Mouse (Mus musculus): Measurements from ENCODE around the gene Cfap61. TPM values are rescaled to one million over a fixed set of nuclear protein-coding genes. Genes with fewer than 3 reads are reported as not detected.

Cfap61 gene
- total and polyA plus RNA-seq, 2 experiments from 2014 or later, result 0.46 to 0.68 TPM

GRCm38 (mm10) chr2:145981699-145982112, 47.1 kb downstream of the Cfap61 start:
- no peak overlapping the region for H3K4me2 ChIP-seq (ENCODE audit: low read depth, low read length)
- H3K36me3 ChIP-seq (replicated peaks; ENCODE audit: control insufficient read depth, insufficient read depth, low read length), result no peaks in the 10 kb centered on the region
- no peak overlapping the region for H3K27ac ChIP-seq (ENCODE audit: low read depth)
- WGBS, result 50% methylated on average over 6 of the region's 6 CpGs
- no peaks in the 10 kb centered on the region for H3K4me1 ChIP-seq (ENCODE audit: control insufficient read depth, insufficient read depth)
- no peak overlapping the region for H3K9ac ChIP-seq (replicated peaks; ENCODE audit: low read depth, low read length)
- no peak for ATAC-seq (ENCODE audit: insufficient read depth, low read depth)
- no peak for DNase-seq (ENCODE audit: low spot score)
- no peak overlapping the region for H3K4me3 ChIP-seq (ENCODE audit: low read depth, low read length)
- H3K27me3 ChIP-seq (ENCODE audit: control insufficient read depth, insufficient read depth, low read length), result no peaks in the 10 kb centered on the region
- H3K9me3 ChIP-seq (replicated peaks; ENCODE audit: control insufficient read depth, low read length), result no peaks in the 10 kb centered on the region
- TF ChIP-seq CTCF (IDR thresholded peaks at IDR 0.05; ENCODE audit: low read depth) (no peak), EP300 (IDR thresholded peaks at IDR 0.05; ENCODE audit: low read depth) (no peak)

- H3K9me3 ChIP-seq (replicated peaks; ENCODE audit: control insufficient read depth, low read length), result no peaks in the 10 kb centered on the region
- no peaks in the 10 kb centered on the region for H3K27me3 ChIP-seq (ENCODE audit: control insufficient read depth, insufficient read depth, low read length)
- H3K4me3 ChIP-seq (ENCODE audit: low read depth, low read length), result no peak overlapping the region
- no peak for ATAC-seq (ENCODE audit: insufficient read depth, low read depth)
- DNase-seq (ENCODE audit: low spot score), result no peak
- H3K4me2 ChIP-seq (ENCODE audit: low read depth, low read length), result no peak overlapping the region
- WGBS, result 73% methylated on average over 9 of the region's 9 CpGs
- no peak overlapping the region for H3K27ac ChIP-seq (ENCODE audit: low read depth)
- no peaks in the 10 kb centered on the region for H3K36me3 ChIP-seq (replicated peaks; ENCODE audit: control insufficient read depth, insufficient read depth, low read length)
- H3K4me1 ChIP-seq (ENCODE audit: control insufficient read depth, insufficient read depth), result no peaks in the 10 kb centered on the region
- no peak overlapping the region for H3K9ac ChIP-seq (replicated peaks; ENCODE audit: low read depth, low read length)
- TF ChIP-seq EP300 (IDR thresholded peaks at IDR 0.05; ENCODE audit: low read depth), result no peak
- no peak for TF ChIP-seq CTCF (IDR thresholded peaks at IDR 0.05; ENCODE audit: low read depth)
Observed at GRCm38 (mm10) chr2:145982317-145983045, 47.9 kb downstream of the Cfap61 start.

- H3K4me3 ChIP-seq (ENCODE audit: low read depth, low read length), result no peak overlapping the region
- no peaks in the 10 kb centered on the region for H3K36me3 ChIP-seq (replicated peaks; ENCODE audit: control insufficient read depth, insufficient read depth, low read length)
- H3K9me3 ChIP-seq (replicated peaks; ENCODE audit: control insufficient read depth, low read length), result no peaks in the 10 kb centered on the region
- H3K9ac ChIP-seq (replicated peaks; ENCODE audit: low read depth, low read length), result no peak overlapping the region
- H3K27me3 ChIP-seq (ENCODE audit: control insufficient read depth, insufficient read depth, low read length), result no peaks in the 10 kb centered on the region
- 74% methylated on average over 2 of the region's 2 CpGs for WGBS
- DNase-seq (ENCODE audit: low spot score) (no peak), ATAC-seq (ENCODE audit: insufficient read depth, low read depth) (no peak)
- no peak overlapping the region for H3K4me2 ChIP-seq (ENCODE audit: low read depth, low read length)
- TF ChIP-seq EP300 (IDR thresholded peaks at IDR 0.05; ENCODE audit: low read depth) (no peak), CTCF (IDR thresholded peaks at IDR 0.05; ENCODE audit: low read depth) (no peak)
- no peaks in the 10 kb centered on the region for H3K4me1 ChIP-seq (ENCODE audit: control insufficient read depth, insufficient read depth)
- no peak overlapping the region for H3K27ac ChIP-seq (ENCODE audit: low read depth)
Observed at GRCm38 (mm10) chr2:145987757-145988156, 53.2 kb downstream of the Cfap61 start.

GRCm38 (mm10) chr2:145990446-145990845, 55.9 kb downstream of the Cfap61 start:
- Histone ChIP-seq H3K9ac (replicated peaks; ENCODE audit: low read depth, low read length) (no peak overlapping the region), H3K4me1 (ENCODE audit: control insufficient read depth, insufficient read depth) (no peaks in the 10 kb centered on the region), H3K27me3 (ENCODE audit: control insufficient read depth, insufficient read depth, low read length) (no peaks in the 10 kb centered on the region), H3K36me3 (replicated peaks; ENCODE audit: control insufficient read depth, insufficient read depth, low read length) (no peaks in the 10 kb centered on the region), H3K27ac (ENCODE audit: low read depth) (no peak overlapping the region), H3K4me3 (ENCODE audit: low read depth, low read length) (no peak overlapping the region), H3K4me2 (ENCODE audit: low read depth, low read length) (no peak overlapping the region), H3K9me3 (replicated peaks; ENCODE audit: control insufficient read depth, low read length) (no peaks in the 10 kb centered on the region)
- no peak for TF ChIP-seq CTCF (IDR thresholded peaks at IDR 0.05; ENCODE audit: low read depth)
- TF ChIP-seq EP300 (IDR thresholded peaks at IDR 0.05; ENCODE audit: low read depth), result no peak
- DNase-seq (ENCODE audit: low spot score), result no peak
- no peak for ATAC-seq (ENCODE audit: insufficient read depth, low read depth)
- 82% methylated on average over 2 of the region's 2 CpGs for WGBS

- TF ChIP-seq EP300 (IDR thresholded peaks at IDR 0.05; ENCODE audit: low read depth) (no peak), CTCF (IDR thresholded peaks at IDR 0.05; ENCODE audit: low read depth) (no peak)
- H3K36me3 ChIP-seq (replicated peaks; ENCODE audit: control insufficient read depth, insufficient read depth, low read length), result no peaks in the 10 kb centered on the region
- H3K4me3 ChIP-seq (ENCODE audit: low read depth, low read length), result no peak overlapping the region
- no peaks in the 10 kb centered on the region for H3K27me3 ChIP-seq (ENCODE audit: control insufficient read depth, insufficient read depth, low read length)
- no peak overlapping the region for H3K27ac ChIP-seq (ENCODE audit: low read depth)
- no peaks in the 10 kb centered on the region for H3K4me1 ChIP-seq (ENCODE audit: control insufficient read depth, insufficient read depth)
- 52% methylated on average over 4 of the region's 4 CpGs for WGBS
- ATAC-seq (ENCODE audit: insufficient read depth, low read depth) (no peak), DNase-seq (ENCODE audit: low spot score) (no peak)
- no peak overlapping the region for H3K9ac ChIP-seq (replicated peaks; ENCODE audit: low read depth, low read length)
- no peak overlapping the region for H3K4me2 ChIP-seq (ENCODE audit: low read depth, low read length)
- no peaks in the 10 kb centered on the region for H3K9me3 ChIP-seq (replicated peaks; ENCODE audit: control insufficient read depth, low read length)
Observed at GRCm38 (mm10) chr2:145996472-145996871, 61.9 kb downstream of the Cfap61 start.
